Mouse (Mus musculus) heart, adult 2 months (tissue): ENCODE data around the gene Iqcf4.
"Not testable (repeated sequence)": the region's sequence is repeated elsewhere in the genome, so short reads cannot be mapped to it uniquely, and the experiment has no call there.

ENCODE experiments used
- CTCF ChIP-seq: fragments of 200-600 bp; IDR thresholded peaks from 2 replicates; pipeline ENCODE4 v1.8.1; 2022; ENCODE audit warnings: antibody characterized with exemption, mild to moderate bottlenecking, moderate library complexity
- EP300 ChIP-seq: fragments of 200-500 bp; IDR thresholded peaks from 2 replicates; pipeline ENCODE4 v1.6.1; 2011; ENCODE audit warnings: low read depth, low read length, control low read depth; ENCODE audit not compliant: insufficient read depth
- POLR2A ChIP-seq: fragments of 200-500 bp; IDR thresholded peaks from 2 replicates; pipeline ENCODE4 v1.6.1; 2011; ENCODE audit warnings: mild to moderate bottlenecking, low read depth, low read length, control low read depth; ENCODE audit not compliant: insufficient read depth

- not testable (repeated sequence) for TF ChIP-seq CTCF, POLR2A, EP300
Measured at GRCm38 (mm10) chr9:106595402-106595801, 24.6 kb upstream of the Iqcf4 start.
